In the genomic region with DNA sequence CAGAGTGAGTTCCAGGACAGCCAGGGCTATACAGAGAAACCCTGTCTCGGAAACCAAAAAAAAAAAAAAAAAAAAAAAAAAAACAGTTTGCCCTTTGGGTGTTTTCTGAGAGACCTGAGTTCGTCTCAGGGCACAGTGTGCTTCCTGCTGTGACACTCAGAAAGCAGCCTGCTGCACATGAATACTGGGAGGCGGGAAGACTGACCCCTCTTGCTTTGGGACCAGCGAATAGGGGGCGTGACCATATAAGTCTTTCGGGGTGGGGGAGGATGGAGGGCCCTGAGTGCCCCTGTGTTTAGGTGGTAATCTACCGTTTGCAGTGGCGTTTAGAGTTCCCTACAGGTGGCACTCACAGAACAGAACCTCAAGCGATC, we compare ENCODE assay signal across 9 mouse cellular contexts. TPM values are rescaled to one million over a fixed set of nuclear protein-coding genes. Genes with fewer than 3 reads are reported as not detected.
DNase-seq lines count a peak whose midpoint lies in the region; ATAC-seq and TF ChIP-seq lines count a peak whose summit lies in the region.
"Had no signal": no experiment of that assay in that cellular context is flagged by ENCODE, and none has a peak within 500 bp of the region (broad histone marks: within the 10 kb centered on the region; RNA-seq: fewer than 3 reads in every experiment).

No protein-coding gene starts in this region.

- peak overlapping the region; percentile 34 for H3K9ac ChIP-seq in heart, embryonic 15.5 days
- H3K9ac ChIP-seq in MEL (ENCODE audit: control insufficient read depth, low read depth, low read length, poor library complexity, severe bottlenecking), result peak overlapping the region; percentile 53
- H3K9ac ChIP-seq in midbrain, embryonic 11.5 days (ENCODE audit: low read length), result peak overlapping the region; percentile 77

- peak overlapping the region; percentile 56 for H3K4me3 ChIP-seq in heart, embryonic 15.5 days
- H3K4me3 ChIP-seq in MEL (ENCODE audit: control insufficient read depth in 1 of 2, insufficient read depth in 1 of 2, low read depth in 2 of 2, low read length in 2 of 2), result peak overlapping the region; percentile 61 to 94
- H3K4me3 ChIP-seq in hindbrain, embryonic 10.5 days, result peak overlapping the region; percentile 69
- H3K4me3 ChIP-seq in midbrain, embryonic 11.5 days (ENCODE audit: low read depth, low read length), result peak overlapping the region; percentile 56

- DNase-seq in heart, adult 8-10 months (ENCODE audit: low spot score), result no peak
- peak; percentile 28 for DNase-seq in MEL (ENCODE audit: low read depth, low spot score)
- DNase-seq in hindbrain, embryonic 10.5 days (ENCODE audit: low spot score), result no peak
- no peak for DNase-seq in midbrain, embryonic 11.5 days (ENCODE audit: low spot score, missing footprints)
- DNase-seq in spleen, postnatal 14 days (ENCODE audit: low spot score in 2 of 2), result no peak
- DNase-seq in urinary bladder, postnatal 10 days (ENCODE audit: low spot score), result no peak
- no peak for DNase-seq in adrenal gland, postnatal 4 days (ENCODE audit: low spot score in 2 of 2)

- no peak for TF ChIP-seq CTCF in MEL (IDR thresholded peaks at IDR 0.05 in 2 of 3, conservative IDR thresholded peaks at IDR 0.05 in 1 of 3; ENCODE audit: control insufficient read depth in 1 of 3, insufficient read depth in 1 of 3, low read depth in 2 of 3, low read length in 3 of 3, poor library complexity in 1 of 3, severe bottlenecking in 1 of 3)

- peak overlapping the region; percentile 78 for H3K4me2 ChIP-seq in heart, embryonic 15.5 days
- H3K4me2 ChIP-seq in midbrain, embryonic 11.5 days, result peak overlapping the region; percentile 88

- no peak for ATAC-seq in heart, embryonic 15.5 days (replicated peaks; ENCODE audit: insufficient number of reproducible peaks, insufficient read depth, low FRiP score, low read depth)
- peak; percentile 8 for ATAC-seq in midbrain, embryonic 11.5 days (ENCODE audit: low FRiP score)

- TF ChIP-seq RAD21 in MEL (IDR thresholded peaks at IDR 0.05; ENCODE audit: low read depth, low read length), result no peak

- no peak for TF ChIP-seq EP300 in MEL (IDR thresholded peaks at IDR 0.05; ENCODE audit: low read depth in 1 of 2, low read length in 2 of 2)

- peaks cover 24% of the 10 kb centered on the region for H3K4me1 ChIP-seq in heart, embryonic 15.5 days (replicated peaks)
- peaks cover 5 to 13% of the 10 kb centered on the region in 2 experiments for H3K4me1 ChIP-seq in MEL (ENCODE audit: control insufficient read depth in 1 of 2, insufficient read depth in 2 of 2, low read length in 2 of 2)
- H3K4me1 ChIP-seq in hindbrain, embryonic 10.5 days (replicated peaks), result peaks cover 83% of the 10 kb centered on the region
- peaks cover 42% of the 10 kb centered on the region for H3K4me1 ChIP-seq in midbrain, embryonic 11.5 days (ENCODE audit: control insufficient read depth, insufficient read depth, low read length)

- WGBS in heart, embryonic 15.5 days, result 12% methylated on average over 9 of the region's 9 CpGs
- 3% methylated on average over 8 of the region's 9 CpGs for WGBS in hindbrain, embryonic 10.5 days
- WGBS in midbrain, embryonic 11.5 days, result 6% methylated on average over 8 of the region's 9 CpGs

- no peak for TF ChIP-seq POLR2A in MEL (IDR thresholded peaks at IDR 0.05; ENCODE audit: control insufficient read depth in 1 of 2, insufficient read depth in 1 of 2, low read depth in 1 of 2, low read length in 2 of 2, poor library complexity in 1 of 2)

- H3K27ac ChIP-seq in heart, embryonic 15.5 days, result no peak overlapping the region
- H3K27ac ChIP-seq in MEL (ENCODE audit: control insufficient read depth, low read depth, low read length), result no peak overlapping the region
- peak overlapping the region; percentile 94 for H3K27ac ChIP-seq in hindbrain, embryonic 10.5 days
- H3K27ac ChIP-seq in midbrain, embryonic 11.5 days (ENCODE audit: low read depth, low read length), result peak overlapping the region; percentile 35; the same call in 1 of the 2 replicates

- peaks cover 39% of the 10 kb centered on the region for H3K27me3 ChIP-seq in heart, embryonic 15.5 days
- H3K27me3 ChIP-seq in MEL (ENCODE audit: control insufficient read depth in 1 of 2, insufficient read depth in 2 of 2, low read length in 2 of 2), result no peaks in the 10 kb centered on the region
- peaks cover 13% of the 10 kb centered on the region for H3K27me3 ChIP-seq in hindbrain, embryonic 10.5 days (ENCODE audit: insufficient read depth, poor library complexity, severe bottlenecking)
- H3K27me3 ChIP-seq in midbrain, embryonic 11.5 days (ENCODE audit: control insufficient read depth, insufficient read depth, low read length), result no peaks in the 10 kb centered on the region

- H3K79me2 ChIP-seq in MEL (ENCODE audit: control insufficient read depth, insufficient read depth, low read length, poor library complexity), result no peaks in the 10 kb centered on the region

- H3K9me3 ChIP-seq in heart, embryonic 15.5 days (replicated peaks), result no peaks in the 10 kb centered on the region
- no peaks in the 10 kb centered on the region for H3K9me3 ChIP-seq in MEL (replicated peaks; ENCODE audit: insufficient read depth, low read length)
- H3K9me3 ChIP-seq in hindbrain, embryonic 10.5 days, result no peaks in the 10 kb centered on the region
- H3K9me3 ChIP-seq in midbrain, embryonic 11.5 days (ENCODE audit: control insufficient read depth, low read length), result no peaks in the 10 kb centered on the region
- H3K9me3 ChIP-seq: G1E had no signal

- no peaks in the 10 kb centered on the region for H3K36me3 ChIP-seq in heart, embryonic 15.5 days
- no peaks in the 10 kb centered on the region; a peak in 1 of 4 replicates for H3K36me3 ChIP-seq in MEL (ENCODE audit: control insufficient read depth in 1 of 2, insufficient read depth in 2 of 2, low read length in 2 of 2)
- no peaks in the 10 kb centered on the region for H3K36me3 ChIP-seq in hindbrain, embryonic 10.5 days
- H3K36me3 ChIP-seq in midbrain, embryonic 11.5 days (ENCODE audit: control insufficient read depth, insufficient read depth, low read length), result no peaks in the 10 kb centered on the region
- H3K36me3 ChIP-seq: G1E had no signal

TF ChIP-seq in MEL, 35 proteins besides CTCF, POLR2A, EP300 and RAD21:
- TF ChIP-seq SIN3A (IDR thresholded peaks at IDR 0.05; ENCODE audit: low read length) (no peak), ZNF384 (IDR thresholded peaks at IDR 0.05; ENCODE audit: low read depth, low read length) (peak; percentile 50), POLR2AphosphoS2 (IDR thresholded peaks at IDR 0.05; ENCODE audit: low read length) (no peak)

RNA-seq across cellular contexts. Expression of a gene that starts 0.6 kb away (rescaled TPM):
- polyA plus RNA-seq in heart, embryonic 15.5 days (2015; fragmentation: Nextera tagmentation; extraction: Ambion mirVana), result 9.0 and 9.9 TPM in 2 replicates
- 10 to 100 TPM; 55.6 to 85.0 (median 65.1) TPM for total RNA-seq in heart, adult 8-10 months (2022)
- total RNA-seq in MEL (2012; rRNA removed), result 1.2 and 1.8 TPM in 2 replicates
- polyA plus RNA-seq in MEL (2012; ENCODE audit: insufficient read depth in 1 of 2, insufficient read length in 2 of 2, low read depth in 1 of 2, low replicate concordance in 2 of 2, missing spikeins in 1 of 2), result 1 to 10 TPM in 1 of 2 experiments, not detected in 1; 3.6 TPM
- 31.5 and 46.4 TPM in 2 replicates for polyA plus RNA-seq in hindbrain, embryonic 10.5 days (2016; fragmentation: Nextera tagmentation; extraction: Ambion mirVana)
- polyA plus RNA-seq in midbrain, embryonic 11.5 days (2014; fragmentation: Nextera tagmentation; extraction: Ambion mirVana), result 44.2 and 46.0 TPM in 2 replicates
- 10 to 100 TPM; 37.7 to 49.5 TPM for total RNA-seq in adrenal gland, postnatal 4 days (2021)
- polyA plus RNA-seq: G1E had no signal

Comparison
In these comparisons a context has a peak if more than half of its experiments do, and no peak if none do; other contexts are left out.
1. H3K27ac ChIP-seq: peak in hindbrain, embryonic 10.5 days (single experiment) and midbrain, embryonic 11.5 days (single experiment); none in heart, embryonic 15.5 days (single experiment) and MEL (single experiment).
2. Peak in every context shown above with its lines, with median percentiles within 50 percentile points of each other: H3K4me3 ChIP-seq and H3K9ac ChIP-seq.